Mouse (Mus musculus) frontal cortex, adult (tissue): ENCODE measurements around the gene Olfr746.

Experiments
- ATAC-seq: cut with Nextera tagmentation; 2 replicates; pipeline ENCODE4 v1.9.2; 2017; ENCODE audit warnings: mild to moderate bottlenecking, moderate library complexity, mixed read lengths; ENCODE audit not compliant: low TSS enrichment

Olfr746 gene

DNA sequence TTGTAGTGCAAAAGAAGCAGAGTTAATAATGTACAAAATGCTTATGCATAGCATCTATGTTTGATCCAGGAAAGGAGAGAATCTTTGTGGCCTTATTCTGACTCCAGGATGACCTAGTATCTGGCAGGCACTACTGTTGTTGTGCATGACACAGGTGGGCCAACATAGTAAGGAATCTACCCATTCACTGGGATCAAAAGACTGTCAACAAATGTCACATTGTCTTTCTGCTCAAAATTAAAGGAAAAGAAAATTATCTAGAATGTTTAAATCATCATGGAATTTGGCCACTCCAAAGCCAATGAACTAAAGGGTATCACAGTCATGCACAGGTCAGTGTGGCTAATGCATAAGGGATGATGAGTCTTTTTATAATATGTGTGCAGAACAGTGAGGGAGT, at the start of gene Olfr746:
Olfr746 (plus strand) TSS at position 301 of the 400 bp plus-strand sequence.
- ATAC-seq = no peak

DNA sequence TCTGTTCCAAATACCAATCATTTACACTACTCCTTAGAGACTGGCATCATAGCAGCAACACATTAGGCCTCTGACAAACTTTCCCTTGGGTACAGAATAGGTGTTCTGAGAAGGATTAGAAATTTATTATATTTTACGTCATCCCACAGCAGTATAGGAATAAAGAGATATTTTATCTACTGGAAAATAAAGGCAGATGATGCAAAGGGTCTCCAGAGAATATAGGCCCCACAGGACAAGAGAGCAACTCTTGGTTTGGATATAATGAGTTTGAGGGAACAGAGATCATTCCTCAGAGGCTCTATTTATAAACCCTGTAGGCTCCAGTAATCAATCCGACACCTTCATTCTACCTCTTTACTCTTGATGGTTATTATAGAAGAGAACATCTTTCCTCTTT, 32.3 kb upstream of the Olfr746 start, which contains the start of gene Olfr744:
Olfr744 (plus strand) TSS at position 301 of the 400 bp plus-strand sequence.
- no peak for ATAC-seq

DNA sequence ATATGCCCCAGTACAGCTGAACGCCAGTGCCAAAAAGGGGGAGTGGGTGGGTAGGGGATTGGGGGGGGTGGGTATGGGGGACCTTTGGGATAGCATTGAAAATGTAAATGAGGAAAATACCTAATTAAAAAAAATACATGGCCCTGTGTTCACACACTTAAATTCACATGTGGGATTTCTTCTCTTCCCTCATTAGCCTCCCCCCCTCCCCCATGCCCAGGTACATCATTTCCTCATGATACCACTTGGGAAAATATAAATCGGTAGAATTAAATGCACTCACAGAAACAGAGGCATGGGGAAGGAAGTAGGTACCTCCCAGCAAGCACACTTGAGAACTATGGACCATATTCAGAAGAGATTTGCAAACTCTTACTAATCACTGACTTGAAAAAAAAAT, 7.8 kb upstream of the Olfr746 start, which contains the start of gene Olfr745:
Olfr745 (plus strand) TSS at position 301 of the 400 bp plus-strand sequence.
- ATAC-seq = no peak

DNA sequence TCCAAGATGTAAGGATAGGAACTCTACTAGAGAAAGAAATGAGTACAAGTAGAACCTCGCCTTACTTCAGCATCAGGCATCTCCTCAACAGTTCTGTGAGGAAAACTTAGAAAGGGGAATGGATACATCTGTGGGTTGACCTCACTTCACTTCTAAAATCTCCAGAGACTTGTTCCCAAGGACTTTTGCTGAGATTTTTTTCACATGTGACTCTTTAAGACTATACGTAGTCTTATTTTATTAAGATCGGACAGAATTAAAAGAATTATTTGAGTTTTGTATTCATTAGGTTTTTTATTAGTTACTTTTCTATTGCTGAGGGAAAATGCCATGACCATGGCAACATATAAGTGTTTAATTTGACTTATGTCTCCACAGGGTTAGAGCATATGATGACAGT, 46.2 kb downstream of the Olfr746 start, which contains the start of gene Olfr747:
Olfr747 (minus strand) TSS at position 101 of the 400 bp plus-strand sequence.
- ATAC-seq = no peak
